ENCODE assay signal across 9 mouse cellular contexts in the genomic region with DNA sequence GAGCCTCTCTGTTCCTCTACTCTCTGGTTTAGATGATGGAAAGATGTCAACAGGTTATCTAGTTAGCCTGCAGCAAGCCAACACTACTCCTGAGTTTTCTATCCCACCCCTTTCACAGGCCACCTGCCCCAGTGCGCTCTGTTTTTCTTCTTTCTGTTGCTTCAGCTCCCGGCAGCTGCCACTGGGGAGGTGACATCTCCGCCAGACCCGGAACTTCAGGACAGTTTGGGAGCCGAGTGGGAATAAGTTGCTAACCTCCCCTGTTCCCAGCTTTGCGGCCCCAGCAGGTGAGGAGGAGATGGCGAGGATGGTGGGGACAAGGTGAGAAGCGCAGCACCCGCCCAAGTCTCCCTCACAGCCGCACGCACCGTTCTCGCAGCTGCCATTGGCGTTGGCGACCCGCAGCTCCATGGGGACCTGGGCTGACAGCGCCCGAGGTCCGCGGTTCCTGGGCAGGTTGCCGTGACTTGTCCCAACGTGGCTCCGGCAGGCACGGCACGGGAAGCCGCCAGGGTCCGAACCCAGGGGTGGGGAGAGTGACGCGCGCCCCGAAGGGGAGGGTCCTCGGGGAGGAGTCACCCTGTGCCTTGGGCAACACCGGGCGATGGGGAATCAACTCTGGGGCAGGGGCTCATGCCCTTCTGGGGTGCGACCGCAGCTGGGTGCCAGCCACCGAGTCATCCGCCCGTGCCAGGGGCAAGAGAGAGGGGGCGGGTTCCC. TPM values are rescaled to one million over a fixed set of nuclear protein-coding genes. Genes with fewer than 3 reads are reported as not detected.
A peak's percentile ranks its signal among the peaks of the same experiment; 100 is the strongest.
DNase-seq lines count a peak whose midpoint lies in the region; ATAC-seq lines count a peak whose summit lies in the region.
"Had no signal": no experiment of that assay in that cellular context is flagged by ENCODE, and none has a peak within 500 bp of the region (broad histone marks: within the 10 kb centered on the region; RNA-seq: fewer than 3 reads in every experiment).

Gene Nipal4 (minus strand): TSS at position 643 of the 720 bp plus-strand sequence.

- peak within 1 kb of the TSS; percentile 42 for H3K4me3 ChIP-seq in liver, embryonic 13.5 days (replicated peaks)

- H3K27me3 ChIP-seq in liver, embryonic 13.5 days, result peaks cover 47% of the 10 kb centered on the region

- peak; percentile 27 for DNase-seq in gastrocnemius, postnatal 10 days
- no peak for DNase-seq in gastrocnemius, adult 18-20 months (ENCODE audit: low spot score)
- DNase-seq in B cell, adult 2 months, result peak; percentile 40 to 48
- peak; percentile 52 for DNase-seq in brain, adult 2 months (ENCODE audit: low read depth, low spot score)
- peak; percentile 28 for DNase-seq in heart, postnatal 4 days
- DNase-seq in liver, embryonic 13.5 days, result no peak
- peak; percentile 23 for DNase-seq in retina, embryonic 14.5 days (ENCODE audit: low spot score)
- DNase-seq in cerebellum, adult 9-11 months, result no peak

- no peaks in the 10 kb centered on the region for H3K36me3 ChIP-seq in liver, embryonic 13.5 days

- H3K4me1 ChIP-seq in liver, embryonic 13.5 days (replicated peaks), result no peaks in the 10 kb centered on the region

- no peak within 1 kb of the TSS for H3K27ac ChIP-seq in liver, embryonic 13.5 days

- H3K9me3 ChIP-seq in liver, embryonic 13.5 days (replicated peaks), result no peaks in the 10 kb centered on the region

- ATAC-seq in liver, embryonic 13.5 days (ENCODE audit: low read depth), result no peak

- peak within 1 kb of the TSS; percentile 59 for H3K4me2 ChIP-seq in liver, embryonic 13.5 days

- 3% methylated on average over 40 of the region's 40 CpGs for WGBS in liver, embryonic 13.5 days (ENCODE audit: insufficient replicate concordance)

- H3K9ac ChIP-seq in liver, embryonic 13.5 days, result 0 out of 2 replicates have a peak within 1 kb of the TSS, but pooled peaks have one; percentile 24

RNA-seq across cellular contexts. Expression of gene Nipal4, which starts in this region (rescaled TPM):
- total RNA-seq in gastrocnemius, postnatal 10 days (2021), result under 1 TPM; 0.16 to 0.23 TPM
- not detected for total RNA-seq in gastrocnemius, adult 18-20 months (2021)
- total RNA-seq in heart, postnatal 4 days (2021), result 1 to 10 TPM; 2.5 to 2.7 TPM
- 0.06 and 0.08 TPM in 2 replicates for polyA plus RNA-seq in liver, embryonic 13.5 days (2015; fragmentation: Nextera tagmentation; extraction: Ambion mirVana)
- total RNA-seq: MEL had no signal

Comparison
In these comparisons a context has a peak if more than half of its experiments do, and no peak if none do; other contexts are left out.
1. Peak in DNase-seq in gastrocnemius, postnatal 10 days; RNA of the gene not detected or under 1 TPM.
2. DNase-seq: peak in B cell, adult 2 months (2 of 2), brain, adult 2 months (single experiment), heart, postnatal 4 days (single experiment) and retina, embryonic 14.5 days (single experiment); none in gastrocnemius, adult 18-20 months (single experiment), liver, embryonic 13.5 days (single experiment) and cerebellum, adult 9-11 months (single experiment).